Mouse (Mus musculus) myocyte (in vitro differentiated cells): ENCODE results near the gene 4930402H24Rik. TPM values are rescaled to one million over a fixed set of nuclear protein-coding genes. Genes with fewer than 3 reads are reported as not detected.

ENCODE experiments used
- H3K27me3 ChIP-seq: one replicate; pipeline ENCODE4 v1.6.1; 2011; ENCODE audit not compliant: control insufficient read depth, insufficient read depth, insufficient read length
- H3K36me3 ChIP-seq: one replicate; pipeline ENCODE4 v1.6.1; 2011; ENCODE audit not compliant: control insufficient read depth, insufficient read depth
- H3K4me2 ChIP-seq: one replicate; pipeline ENCODE4 v1.6.1; 2011; ENCODE audit warnings: low read depth, control low read depth
- H3K4me3 ChIP-seq: one replicate; pipeline ENCODE4 v1.5.1; 2011; ENCODE audit warnings: mild to moderate bottlenecking, control low read depth, moderate library complexity
- H3K79me2 ChIP-seq: one replicate; pipeline ENCODE4 v1.6.1; 2011; ENCODE audit not compliant: control insufficient read depth, insufficient read depth
- H3ac ChIP-seq: one replicate; pipeline ENCODE4 v1.6.1; 2011; ENCODE audit not compliant: control insufficient read depth, insufficient read length
- CEBPB ChIP-seq: IDR thresholded peaks from 2 replicates; pipeline ENCODE4 v1.6.1; 2011; ENCODE audit warnings: mild to moderate bottlenecking, moderate library complexity; ENCODE audit not compliant: poor library complexity, insufficient read depth, severe bottlenecking
- E2F4 ChIP-seq: IDR thresholded peaks from one replicate; pipeline ENCODE4 v1.6.1; 2011; ENCODE audit warnings: mild to moderate bottlenecking, control low read depth, moderate library complexity; ENCODE audit not compliant: insufficient read depth
- MAX ChIP-seq: IDR thresholded peaks from one replicate; pipeline ENCODE4 v1.6.1; 2011; ENCODE audit warnings: low read depth, mild to moderate bottlenecking, control low read depth
- MYOD1 ChIP-seq, 3 experiments: IDR thresholded peaks; one replicate each; pipeline ENCODE4 v1.6.1; 2011; ENCODE audit warnings: control low read depth in 2 of 3, low read depth in 2 of 3, mild to moderate bottlenecking in 2 of 3, moderate library complexity in 1 of 3; ENCODE audit not compliant: insufficient read length in 2 of 3, control insufficient read depth in 1 of 3
- MYOG ChIP-seq, 3 experiments: IDR thresholded peaks; one replicate each; pipeline ENCODE4 v1.6.1; 2011; ENCODE audit warnings: control low read depth in 2 of 3, low read depth in 2 of 3, mild to moderate bottlenecking in 2 of 3; ENCODE audit not compliant: insufficient read length in 2 of 3, control insufficient read depth in 1 of 3, insufficient read depth in 1 of 3
- POLR2A ChIP-seq: IDR thresholded peaks from one replicate; pipeline ENCODE4 v1.6.1; 2011; ENCODE audit warnings: low read depth, mild to moderate bottlenecking, control low read depth, moderate library complexity; ENCODE audit not compliant: insufficient read length
- POLR2AphosphoS2 ChIP-seq: IDR thresholded peaks from one replicate; pipeline ENCODE4 v1.6.1; 2011; ENCODE audit warnings: low read depth, control low read depth; ENCODE audit not compliant: insufficient read length
- REST ChIP-seq: IDR thresholded peaks from one replicate; pipeline ENCODE4 v1.6.1; 2011; ENCODE audit warnings: mild to moderate bottlenecking, control low read depth, moderate library complexity; ENCODE audit not compliant: insufficient read depth, insufficient read length
- SRF ChIP-seq: IDR thresholded peaks from one replicate; pipeline ENCODE4 v1.6.1; 2011; ENCODE audit warnings: low read depth; ENCODE audit not compliant: control insufficient read depth, insufficient read length
- TCF12 ChIP-seq: IDR thresholded peaks from one replicate; pipeline ENCODE4 v1.6.1; 2011; ENCODE audit warnings: mild to moderate bottlenecking, control low read depth; ENCODE audit not compliant: poor library complexity, insufficient read depth, severe bottlenecking
- TCF3 ChIP-seq: IDR thresholded peaks from one replicate; pipeline ENCODE4 v1.6.1; 2011; ENCODE audit warnings: low read depth, control low read depth; ENCODE audit not compliant: insufficient read length
- USF1 ChIP-seq: IDR thresholded peaks from one replicate; pipeline ENCODE4 v1.6.1; 2011; ENCODE audit warnings: low read depth, mild to moderate bottlenecking, control low read depth, moderate library complexity
- polyA plus RNA-seq: library from polyadenylated mRNA; unstranded; fragments of >200 nt; fragmentation: generic; extraction: Trizol; gene quantifications from one replicate; pipeline ENCODE4 v1.2.1, GENCODE M21; 2012; ENCODE audit warnings: missing spikeins

The 4930402H24Rik gene
- polyA plus RNA-seq, 1 experiment, result 10.4 TPM

DNA sequence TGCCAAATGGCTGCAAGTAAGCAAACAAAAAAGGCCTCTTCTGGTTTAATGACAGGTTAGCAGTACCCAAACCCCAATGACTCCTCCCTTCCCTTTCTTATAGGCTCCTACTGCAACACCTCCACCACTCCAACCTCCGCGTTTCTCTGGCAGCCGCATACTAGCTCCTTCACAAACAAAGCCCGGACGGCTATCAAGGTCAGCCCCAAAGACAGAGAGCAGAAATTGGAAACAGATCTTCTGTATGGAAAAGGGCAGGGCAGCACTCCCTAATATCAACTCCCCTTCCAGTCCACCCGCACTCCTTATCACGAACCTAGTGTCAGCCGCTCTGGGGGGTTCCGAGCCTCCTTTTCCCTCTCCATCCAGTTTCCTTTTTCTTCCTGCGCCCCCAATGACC, 67.1 kb downstream of the 4930402H24Rik start:
- H3K36me3 ChIP-seq, result no peaks in the 10 kb centered on the region
- H3ac ChIP-seq, result peak overlapping the region; percentile 89
- H3K79me2 ChIP-seq, result peaks cover 28% of the 10 kb centered on the region
- H3K4me2 ChIP-seq, result peak overlapping the region; percentile 87
- H3K4me3 ChIP-seq, result peak overlapping the region; percentile 88
- H3K27me3 ChIP-seq, result no peaks in the 10 kb centered on the region
- TF ChIP-seq TCF3 (no peak), REST (no peak), CEBPB (no peak), SRF (no peak), E2F4 (no peak), USF1 (no peak), POLR2A (no peak), MAX (no peak), MYOG (IDR thresholded peaks at IDR 0.05; ENCODE audit: control insufficient read depth in 1 of 3, insufficient read depth in 1 of 3, insufficient read length in 2 of 3, low read depth in 2 of 3) (no peak), POLR2AphosphoS2 (no peak), MYOD1 (IDR thresholded peaks at IDR 0.05; ENCODE audit: control insufficient read depth in 1 of 3, insufficient read length in 2 of 3, low read depth in 2 of 3) (no peak), TCF12 (no peak)

DNA sequence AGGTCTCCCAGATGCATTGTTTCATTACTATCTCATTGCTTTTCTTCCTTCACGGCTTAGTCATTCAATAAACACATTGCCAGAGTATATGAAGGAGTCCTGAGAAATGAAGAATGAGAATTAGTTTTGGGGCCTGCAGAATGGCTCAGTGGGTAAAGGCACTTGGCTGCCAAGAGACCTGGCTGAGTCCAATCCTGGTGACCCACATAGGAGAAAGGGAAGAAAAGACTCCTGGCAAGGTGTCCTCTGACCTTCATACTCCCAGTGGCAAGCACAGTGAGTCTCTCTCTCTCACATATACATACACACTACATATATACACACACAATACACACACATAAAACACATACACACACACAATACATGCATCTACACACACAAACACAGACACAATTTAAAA, 68.1 kb downstream of the 4930402H24Rik start:
- H3K79me2 ChIP-seq, result peaks cover 28% of the 10 kb centered on the region
- TF ChIP-seq TCF3, result no peak
- no peak for TF ChIP-seq POLR2A
- no peak for TF ChIP-seq REST
- TF ChIP-seq MYOG (IDR thresholded peaks at IDR 0.05; ENCODE audit: control insufficient read depth in 1 of 3, insufficient read depth in 1 of 3, insufficient read length in 2 of 3, low read depth in 2 of 3), result no peak
- no peak for TF ChIP-seq CEBPB
- no peak for TF ChIP-seq TCF12
- TF ChIP-seq POLR2AphosphoS2, result no peak
- no peak for TF ChIP-seq MAX
- no peak for TF ChIP-seq USF1
- no peak for TF ChIP-seq SRF
- TF ChIP-seq E2F4, result no peak
- no peak for TF ChIP-seq MYOD1 (IDR thresholded peaks at IDR 0.05; ENCODE audit: control insufficient read depth in 1 of 3, insufficient read length in 2 of 3, low read depth in 2 of 3)
- peak overlapping the region; percentile 87 for H3K4me2 ChIP-seq
- no peaks in the 10 kb centered on the region for H3K27me3 ChIP-seq
- H3K36me3 ChIP-seq, result no peaks in the 10 kb centered on the region
- H3K4me3 ChIP-seq, result no peak overlapping the region
- H3ac ChIP-seq, result no peak overlapping the region

DNA sequence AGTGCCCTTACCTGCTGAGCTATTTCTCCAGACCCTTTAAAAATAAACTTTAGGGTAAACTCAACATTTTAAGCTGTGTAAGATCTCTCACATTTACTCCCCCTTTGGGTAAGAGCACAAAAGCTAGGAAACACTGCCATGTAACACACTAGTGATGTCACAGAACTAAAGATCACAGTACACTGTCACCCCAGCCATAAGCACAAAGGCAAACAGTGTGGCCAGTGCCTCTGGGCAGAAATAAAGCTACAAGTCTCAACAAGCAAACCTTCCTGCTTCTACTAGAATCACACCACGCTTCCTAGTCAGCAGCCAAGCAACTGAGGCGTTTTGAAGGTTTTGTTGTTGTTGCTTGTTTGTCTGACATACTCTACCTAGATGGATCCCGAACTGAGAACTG, 72.5 kb downstream of the 4930402H24Rik start:
- Histone ChIP-seq H3K4me3 (no peak overlapping the region), H3K27me3 (no peaks in the 10 kb centered on the region), H3K4me2 (no peak overlapping the region), H3ac (no peak overlapping the region), H3K36me3 (no peaks in the 10 kb centered on the region), H3K79me2 (peaks cover 36% of the 10 kb centered on the region)
- TF ChIP-seq TCF3 (no peak), SRF (no peak), MYOG (IDR thresholded peaks at IDR 0.05; ENCODE audit: control insufficient read depth in 1 of 3, insufficient read depth in 1 of 3, insufficient read length in 2 of 3, low read depth in 2 of 3) (no peak), POLR2A (no peak), POLR2AphosphoS2 (no peak), MAX (no peak), MYOD1 (IDR thresholded peaks at IDR 0.05; ENCODE audit: control insufficient read depth in 1 of 3, insufficient read length in 2 of 3, low read depth in 2 of 3) (no peak), E2F4 (no peak), TCF12 (no peak), USF1 (no peak), CEBPB (no peak), REST (no peak)

DNA sequence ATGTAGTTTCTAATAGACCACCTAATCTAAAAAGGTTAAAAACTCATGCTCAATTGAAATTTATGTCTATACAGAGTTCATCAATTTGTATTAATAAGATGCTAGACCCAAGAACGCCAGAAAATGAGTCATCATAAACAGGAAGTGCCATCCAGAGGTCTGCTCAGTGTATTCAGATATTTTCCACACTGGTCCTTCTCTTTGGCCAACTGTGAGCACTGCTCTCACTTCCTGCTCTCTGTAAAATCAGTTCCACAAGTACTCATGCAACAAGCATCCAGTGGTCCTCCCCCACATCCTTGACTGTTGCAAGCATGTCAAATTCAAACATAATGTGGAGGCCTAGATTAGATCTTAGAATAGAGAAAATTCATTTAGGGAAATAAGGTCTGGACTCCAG, 73.6 kb downstream of the 4930402H24Rik start:
- Histone ChIP-seq H3K36me3 (no peaks in the 10 kb centered on the region), H3K79me2 (peaks cover 25% of the 10 kb centered on the region), H3ac (no peak overlapping the region), H3K27me3 (no peaks in the 10 kb centered on the region), H3K4me3 (no peak overlapping the region), H3K4me2 (no peak overlapping the region)
- TF ChIP-seq POLR2A, result no peak
- no peak for TF ChIP-seq SRF
- TF ChIP-seq MYOG (IDR thresholded peaks at IDR 0.05; ENCODE audit: control insufficient read depth in 1 of 3, insufficient read depth in 1 of 3, insufficient read length in 2 of 3, low read depth in 2 of 3), result no peak
- no peak for TF ChIP-seq CEBPB
- TF ChIP-seq E2F4, result no peak
- TF ChIP-seq USF1, result no peak
- no peak for TF ChIP-seq TCF12

DNA sequence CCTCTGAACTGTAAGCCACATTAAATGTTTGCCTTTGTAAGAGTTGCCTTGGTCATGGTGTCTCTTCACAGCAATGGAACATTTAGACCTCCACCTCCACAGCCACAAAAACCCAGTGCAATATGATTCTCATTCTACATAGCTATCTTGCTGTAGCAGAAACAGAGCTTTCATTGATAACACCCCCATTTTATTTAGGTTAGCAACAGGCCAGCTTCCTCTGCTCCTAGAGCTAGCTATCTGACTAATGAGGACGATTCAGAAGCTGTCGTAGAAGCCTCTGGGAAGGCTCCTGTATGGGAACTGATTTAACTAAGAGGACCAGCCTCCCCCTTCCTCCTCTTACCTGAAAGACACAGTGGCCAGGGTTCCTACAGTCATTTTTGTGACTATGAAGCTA, 74.2 kb downstream of the 4930402H24Rik start:
- TF ChIP-seq MAX (no peak), POLR2AphosphoS2 (no peak), MYOG (IDR thresholded peaks at IDR 0.05; ENCODE audit: control insufficient read depth in 1 of 3, insufficient read depth in 1 of 3, insufficient read length in 2 of 3, low read depth in 2 of 3) (no peak), MYOD1 (IDR thresholded peaks at IDR 0.05; ENCODE audit: control insufficient read depth in 1 of 3, insufficient read length in 2 of 3, low read depth in 2 of 3) (no peak), REST (no peak), TCF3 (no peak), TCF12 (no peak), CEBPB (no peak), USF1 (no peak), E2F4 (no peak), SRF (no peak), POLR2A (no peak)
- no peak overlapping the region for H3K4me3 ChIP-seq
- no peaks in the 10 kb centered on the region for H3K36me3 ChIP-seq
- peaks cover 19% of the 10 kb centered on the region for H3K79me2 ChIP-seq
- no peak overlapping the region for H3K4me2 ChIP-seq
- H3ac ChIP-seq, result no peak overlapping the region
- H3K27me3 ChIP-seq, result no peaks in the 10 kb centered on the region
